Mouse (Mus musculus) embryonic stem cell, embryonic (primary cell): ENCODE results near the gene Dars.
"Not testable (repeated sequence)": the region's sequence is repeated elsewhere in the genome, so short reads cannot be mapped to it uniquely, and the experiment has no call there.

Experiments used
- CTCF ChIA-PET, 4 experiments: fragments of 300-600 bp in 2 of 4; fragments of 350-600 bp in 2 of 4; sonication (Branson Sonifier 250); formaldehyde crosslinking; loops; one replicate each; lab custom pipeline; 2022; ENCODE audit warnings: inconsistent platforms in 2 of 4; lab: Charles Lee
- POLR2A ChIA-PET, 4 experiments: fragments of 300-600 bp in 2 of 4; fragments of 350-600 bp in 2 of 4; sonication (Branson Sonifier 250); formaldehyde crosslinking; loops; one replicate each; lab custom pipeline; 2022; ENCODE audit warnings: antibody characterized with exemption in 4 of 4, inconsistent platforms in 1 of 4; lab: Charles Lee

Gene Dars

DNA sequence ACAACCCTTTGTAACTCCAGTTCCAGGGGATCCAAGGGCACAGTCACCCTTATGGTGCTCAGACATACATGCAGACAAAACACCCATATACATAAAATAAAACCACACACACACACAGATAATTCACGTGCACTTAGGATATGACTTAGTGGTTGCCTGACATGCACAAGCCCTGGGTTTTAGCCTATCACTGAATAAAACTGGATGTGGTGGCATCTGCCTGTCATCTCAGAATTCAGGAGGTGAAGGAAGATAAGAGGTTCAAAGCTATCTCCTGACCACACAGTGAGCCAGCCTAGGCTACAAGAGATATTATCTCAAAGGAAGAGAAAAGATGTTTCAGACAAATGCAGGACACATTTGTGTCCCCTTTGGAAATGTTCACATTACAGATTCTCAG is 90.0 kb downstream of the Dars start:
- POLR2A ChIA-PET, result interaction anchor here in 2 of 4 experiments (0.5 to 29.2 kb wide), 8 partner anchors 11 to 591 kb away, joined by 3 to 654 read pairs (median 3); partner anchors contain the start of gene Mcm6 (in 1 of the 2)
- CTCF ChIA-PET, result no interaction called here

DNA sequence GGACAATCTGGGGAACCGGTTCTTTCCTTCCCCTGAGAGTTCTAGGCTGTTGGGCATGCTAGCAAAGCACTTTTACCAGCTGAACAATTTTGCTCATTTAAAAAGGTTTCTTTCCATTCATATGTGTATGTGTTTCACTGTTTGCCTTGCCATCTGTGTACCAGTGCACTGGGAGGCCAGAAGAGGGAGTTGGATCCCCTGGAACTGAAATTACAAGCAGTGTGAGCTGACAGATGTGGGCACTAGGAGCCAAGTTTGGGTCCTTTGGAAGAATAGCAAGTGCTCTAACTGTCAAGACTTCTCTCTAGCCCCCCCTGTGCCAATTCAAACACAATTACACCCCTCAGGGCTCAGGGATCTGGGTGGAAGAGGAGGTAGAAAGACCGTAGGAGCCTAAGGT is 92.4 kb downstream of the Dars start:
- CTCF ChIA-PET, result no interaction called here
- POLR2A ChIA-PET, result interaction anchor here in 2 of 4 experiments (0.6 to 29.2 kb wide), 2 partner anchors 34 to 527 kb away, joined by 5 to 654 read pairs; partner anchors contain the start of gene Mcm6 (in 1 of the 2)

DNA sequence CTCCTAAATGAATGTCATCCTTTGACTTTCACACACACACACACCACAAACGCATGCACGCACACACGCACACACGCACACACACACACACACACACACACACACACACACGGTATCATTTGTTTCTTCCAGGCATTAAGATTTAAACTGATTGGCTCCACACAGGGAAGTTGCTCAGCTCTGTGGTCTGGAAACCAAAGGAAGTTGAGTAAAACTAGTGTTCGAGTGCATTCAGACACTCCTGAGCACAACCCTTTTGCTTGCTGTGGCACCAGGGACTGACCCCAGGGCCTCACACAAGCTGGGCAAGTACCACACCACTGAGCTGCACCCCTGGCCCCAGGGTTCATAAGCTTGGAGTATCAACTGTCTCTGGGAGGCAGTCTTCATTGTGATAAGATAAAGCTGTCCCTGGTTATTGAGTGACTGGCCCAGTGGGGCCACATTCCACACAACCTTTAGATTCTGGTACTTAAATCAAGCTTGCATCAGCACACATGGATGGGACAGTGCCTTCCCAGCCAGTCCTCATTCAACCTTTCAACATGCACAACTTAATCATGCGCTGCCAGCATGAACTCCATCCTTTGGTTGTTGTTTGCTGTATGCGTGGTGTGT is 94.0 kb downstream of the Dars start:
- ChIA-PET POLR2A (interaction anchor here in 3 of 4 experiments (0.7 to 29.2 kb wide), 8 partner anchors 8 to 562 kb away, joined by 3 to 654 read pairs (median 6); partner anchors contain the start of gene Mcm6 (in 2 of the 3)), CTCF (interaction anchor here in 2 of 4 experiments (0.6 to 1.3 kb wide), 3 partner anchors 37 to 498 kb away, joined by 3 to 4 read pairs (median 3); partner anchors contain the start of gene Mcm6 (in 1 of the 2))

DNA sequence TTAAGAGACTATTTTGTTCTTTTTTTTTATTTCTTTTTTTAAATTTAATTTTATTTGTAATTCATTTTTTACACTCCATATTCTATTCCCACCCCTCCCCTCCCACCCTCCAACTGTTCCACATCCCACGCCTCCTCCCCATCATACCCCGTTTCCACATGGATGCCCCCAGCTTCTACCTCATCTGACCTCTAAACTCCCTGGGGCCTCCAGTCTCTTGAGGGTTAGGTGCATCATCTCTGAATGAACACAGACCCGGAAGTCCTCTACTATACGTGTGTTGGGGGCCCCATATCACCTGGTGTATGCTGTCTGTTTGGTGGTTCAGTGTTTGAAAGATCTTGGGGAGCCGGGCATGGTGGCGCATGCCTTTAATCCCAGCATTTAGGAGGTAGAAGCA is 97.9 kb downstream of the Dars start:
- POLR2A ChIA-PET, result interaction anchor here in 2 of 4 experiments (0.7 to 2.2 kb wide), 5 partner anchors 9 to 40 kb away, joined by 3 to 15 read pairs (median 3); partner anchors contain the start of gene Mcm6 (in 1 of the 2)
- CTCF ChIA-PET, result not testable (repeated sequence)

DNA sequence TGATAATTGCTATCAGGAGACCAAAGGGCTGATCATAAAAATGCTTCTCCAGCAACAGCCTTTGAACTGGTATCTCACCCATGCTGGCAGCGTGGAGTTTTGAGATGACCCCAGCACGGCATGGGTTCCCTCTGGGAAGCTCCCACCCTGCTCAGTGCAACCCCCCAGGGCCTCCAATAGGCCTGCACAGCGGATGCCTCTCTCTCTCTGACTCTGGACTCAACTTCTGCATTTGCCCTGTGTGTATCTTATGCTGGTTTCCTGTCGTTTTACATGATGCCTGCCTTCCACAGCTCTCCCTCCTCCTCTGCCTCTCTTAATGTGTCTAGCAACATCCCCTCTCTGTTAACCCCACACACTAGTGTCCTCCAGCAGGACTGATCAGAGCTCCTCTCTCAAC is 102.5 kb downstream of the Dars start:
- POLR2A ChIA-PET, result interaction anchor here in 1 of 4 experiments (0.8 kb wide), 1 partner anchor 9 kb away, joined by 3 read pairs; no protein-coding TSS in a partner anchor
- CTCF ChIA-PET, result no interaction called here
